Mouse (Mus musculus): ENCODE results near the gene Hoxd9.

GRCm38 (mm10) chr2:74672481-74673362 lies 24.8 kb upstream of the Hoxd9 start:
- TF ChIP-seq CTCF (conservative IDR thresholded peaks at IDR 0.05; ENCODE audit: insufficient read depth, insufficient read length, low read depth, low read length): peak; percentile 66
- no peak for TF ChIP-seq POLR2A (IDR thresholded peaks at IDR 0.05; ENCODE audit: low read depth, low read length)

Data from kidney, adult 2 months (tissue).